Mouse (Mus musculus): ENCODE results near the gene Kcnj12.

Gene Kcnj12

DNA sequence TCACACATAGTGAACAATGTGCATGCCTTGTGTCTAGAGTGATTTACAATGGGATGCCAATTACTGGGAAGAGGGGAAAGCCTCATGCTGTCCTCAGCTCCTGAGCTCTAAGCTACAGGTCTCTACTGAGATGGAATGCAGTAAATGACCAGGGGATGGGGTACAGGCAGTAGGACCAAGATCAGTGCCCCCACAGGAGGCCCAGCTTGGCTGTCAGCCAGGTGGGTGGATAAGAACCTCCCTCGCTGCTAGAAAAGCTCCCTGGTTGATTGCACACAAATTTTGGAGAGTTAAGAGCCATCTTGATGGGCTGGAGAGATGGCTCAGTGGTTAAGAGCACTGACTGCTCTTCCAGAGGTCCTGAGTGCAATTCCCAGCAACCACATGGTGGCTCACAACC lies 88.6 kb downstream of the Kcnj12 start:
- DNase-seq (ENCODE audit: low spot score): no peak

DNA sequence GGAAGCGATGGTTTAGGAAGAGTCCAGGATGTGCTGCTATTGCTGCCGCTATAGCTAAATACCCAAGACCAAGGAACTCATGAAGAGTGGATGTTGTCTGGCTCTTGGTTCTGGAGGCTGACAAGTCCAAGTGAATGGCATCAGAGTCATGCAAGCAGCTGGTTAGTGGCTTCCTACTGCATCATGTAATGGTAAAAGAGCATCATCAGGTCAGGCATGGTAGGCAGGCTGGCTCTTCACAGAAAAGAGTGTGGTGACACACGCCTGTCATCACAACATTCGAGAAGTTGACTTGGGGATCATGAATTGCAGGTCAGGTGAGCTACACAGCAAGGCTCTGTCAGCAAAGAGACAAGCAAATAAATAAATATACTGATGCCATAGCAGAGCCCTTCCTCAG lies 89.1 kb downstream of the Kcnj12 start:
- no peak for DNase-seq (ENCODE audit: low spot score)

DNA sequence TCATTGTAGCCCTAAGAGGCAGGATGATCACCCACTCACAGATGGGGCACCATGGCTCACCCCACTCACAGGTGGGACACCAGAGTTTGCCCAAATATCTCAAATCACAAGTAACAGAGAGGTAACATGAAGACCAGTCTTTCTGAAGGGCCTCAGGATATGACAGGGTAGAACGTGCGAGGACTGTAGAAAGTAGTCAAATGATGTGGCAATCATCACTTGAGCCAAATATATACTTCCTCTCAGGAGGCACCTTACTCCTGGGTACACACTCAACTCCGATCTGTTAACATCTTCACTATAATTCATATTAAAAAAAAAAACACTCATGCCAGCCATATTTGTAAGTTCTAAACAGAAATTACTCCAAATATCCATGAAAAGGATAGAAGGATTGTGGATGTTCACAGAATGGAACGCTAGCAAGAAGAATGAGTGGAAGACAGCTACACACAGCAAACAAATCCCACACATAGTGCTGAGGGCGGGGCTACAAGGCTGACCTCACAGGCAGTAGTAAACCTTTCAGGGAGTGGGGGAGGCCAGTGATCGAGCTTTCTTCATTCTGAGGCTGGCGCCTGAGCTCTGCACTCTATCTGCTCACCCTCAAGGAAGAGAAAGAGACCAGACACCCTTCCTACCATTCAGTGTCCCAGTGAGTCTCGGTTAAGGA lies 90.1 kb downstream of the Kcnj12 start:
- DNase-seq (ENCODE audit: low spot score): no peak

DNA sequence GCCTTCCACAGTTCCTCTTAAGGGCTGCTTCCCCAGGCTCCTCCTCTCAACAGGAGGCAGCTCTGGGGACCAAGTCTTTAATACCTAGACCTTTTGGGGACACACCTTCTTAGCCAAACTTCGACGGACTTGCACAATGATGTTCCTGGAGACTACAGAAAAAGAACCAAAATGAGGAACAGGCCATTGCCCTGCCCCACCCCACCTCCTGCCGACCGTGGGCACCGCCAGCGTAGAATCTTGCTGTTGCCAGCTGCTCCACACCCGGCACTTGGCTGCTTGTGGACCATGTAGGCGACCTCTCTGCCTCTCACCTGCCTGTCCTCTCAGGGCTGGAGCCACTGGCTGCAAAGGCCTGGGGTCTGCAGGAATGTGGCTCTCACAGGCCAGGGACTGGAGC lies 93.9 kb downstream of the Kcnj12 start:
- no peak for DNase-seq (ENCODE audit: low spot score)

DNA sequence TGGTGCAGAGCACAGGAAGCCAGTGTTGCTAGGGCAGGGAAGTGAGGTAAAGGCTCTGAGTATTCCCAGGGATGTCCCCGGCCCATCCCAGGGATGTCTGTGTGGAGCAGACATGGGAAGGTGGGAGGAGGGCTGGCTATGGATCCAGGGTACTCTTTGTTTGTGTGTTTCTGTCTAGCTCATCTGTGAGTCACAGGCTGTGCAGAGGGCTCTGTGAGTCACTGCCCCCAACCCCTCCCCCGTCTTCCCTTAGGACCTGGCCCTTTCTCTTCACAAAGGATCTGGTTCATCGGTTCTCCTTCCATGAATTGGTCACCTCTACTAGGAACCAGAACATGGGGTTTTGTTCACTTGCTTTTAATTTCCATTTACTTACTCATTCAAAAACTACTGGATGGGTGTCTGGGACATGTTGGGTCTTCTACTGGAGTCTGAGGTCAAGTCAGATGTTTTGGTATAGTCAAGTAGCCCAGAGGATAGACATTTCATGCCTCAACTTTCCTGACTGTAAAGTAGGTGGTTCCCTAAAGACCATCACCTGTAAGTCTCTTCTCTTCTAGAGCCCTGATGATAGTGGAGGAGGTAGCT lies 97.7 kb downstream of the Kcnj12 start:
- DNase-seq (ENCODE audit: low spot score): no peak
